Mouse (Mus musculus) cerebral cortex, adult 2 months (tissue): ENCODE data around the gene Pigs.

Source experiments
- WGBS: fragments of 180-500 bp; shearing (Covaris S2); methylation state at CpG from one replicate; pipeline ENCODE4 v1.1.7; 2018; 5-methylcytosine and 5-hydroxymethylcytosine counted together

The Pigs gene

GRCm38 (mm10) chr11:78327634-78328511 lies at the start of gene Pigs:
Gene Pigs (plus strand): TSS chr11:78328415.
- WGBS: 9% methylated on average over 37 of the region's 37 CpGs

GRCm38 (mm10) chr11:78278853-78279252 lies 49.4 kb upstream of the Pigs start:
- WGBS: 77% methylated on average over 7 of the region's 7 CpGs

- WGBS: 47% methylated on average over 4 of the region's 4 CpGs
Observed at GRCm38 (mm10) chr11:78279586-78279985, 48.6 kb upstream of the Pigs start.

GRCm38 (mm10) chr11:78289146-78289763 lies 39.0 kb upstream of the Pigs start:
- WGBS: 81% methylated on average over 7 of the region's 7 CpGs

GRCm38 (mm10) chr11:78290654-78291053 lies 37.6 kb upstream of the Pigs start, which contains the start of gene BC030499:
Gene BC030499 (plus strand): TSS chr11:78290841.
- 41% methylated on average over 4 of the region's 4 CpGs for WGBS

- WGBS: 93% methylated on average over 6 of the region's 6 CpGs
Observed at GRCm38 (mm10) chr11:78294585-78294984, 33.6 kb upstream of the Pigs start.

GRCm38 (mm10) chr11:78300917-78301316 lies 27.3 kb upstream of the Pigs start:
- WGBS: 45% methylated on average over 7 of the region's 7 CpGs

GRCm38 (mm10) chr11:78301357-78302084 lies 26.7 kb upstream of the Pigs start, which contains the start of gene Spag5:
Gene Spag5 (plus strand): TSS chr11:78301529.
- WGBS: under 1% methylated on average over 49 of the region's 49 CpGs

- WGBS: 87% methylated on average over 4 of the region's 4 CpGs
Observed at GRCm38 (mm10) chr11:78305272-78305671, 22.9 kb upstream of the Pigs start.

GRCm38 (mm10) chr11:78310861-78311511 lies 17.2 kb upstream of the Pigs start:
- 87% methylated on average over 8 of the region's 8 CpGs for WGBS

GRCm38 (mm10) chr11:78313662-78314061 lies 14.6 kb upstream of the Pigs start:
- WGBS: 84% methylated on average over 2 of the region's 2 CpGs

GRCm38 (mm10) chr11:78318411-78318810 lies 9.8 kb upstream of the Pigs start:
- 75% methylated on average over 2 of the region's 2 CpGs for WGBS

- WGBS: 20% methylated on average over 2 of the region's 2 CpGs
Observed at GRCm38 (mm10) chr11:78322076-78322831, 6.0 kb upstream of the Pigs start.

- WGBS: 21% methylated on average over 15 of the region's 15 CpGs
Observed at GRCm38 (mm10) chr11:78322860-78323259, 5.4 kb upstream of the Pigs start, which contains the start of gene Aldoc. Gene Aldoc (plus strand): TSS chr11:78322968.

GRCm38 (mm10) chr11:78324000-78324785 lies 4.0 kb upstream of the Pigs start:
- 69% methylated on average over 15 of the region's 15 CpGs for WGBS

- WGBS: 70% methylated on average over 12 of the region's 12 CpGs
Observed at GRCm38 (mm10) chr11:78324965-78325364, 3.2 kb upstream of the Pigs start.

- 77% methylated on average over 4 of the region's 4 CpGs for WGBS
Observed at GRCm38 (mm10) chr11:78327215-78327614, 1.0 kb upstream of the Pigs start.

- 2% methylated on average over 40 of the region's 41 CpGs for WGBS
Observed at GRCm38 (mm10) chr11:78328512-78329056, 369 bp downstream of the Pigs start.

GRCm38 (mm10) chr11:78332676-78333075 lies 4.5 kb downstream of the Pigs start:
- WGBS: 92% methylated on average over 12 of the region's 12 CpGs

- WGBS: 92% methylated on average over 5 of the region's 5 CpGs
Observed at GRCm38 (mm10) chr11:78333992-78334391, 5.8 kb downstream of the Pigs start.
